Mouse (Mus musculus) embryonic facial prominence, embryonic 14.5 days (tissue): Measurements from ENCODE around the gene Copz2. TPM values are rescaled to one million over a fixed set of nuclear protein-coding genes. Genes with fewer than 3 reads are reported as not detected.

ENCODE experiments used
- ATAC-seq: fragments of 200-750 bp; cut with Nextera tagmentation; 2 replicates; pipeline ENCODE4 v1.8.0; 2017; ENCODE audit warnings: low read depth, moderate number of reproducible peaks, moderate TSS enrichment
- DNase-seq: peaks from one replicate; pipeline ENCODE4 v3.0.0-alpha.2; 2015; ENCODE audit warnings: low spot score
- H3K27ac ChIP-seq: fragments of 300-500 bp; sonication (generic); replicated peaks from 2 replicates; pipeline ENCODE4 v1.5.1; 2014; ENCODE audit warnings: low read depth, mild to moderate bottlenecking, low read length, moderate library complexity
- H3K27me3 ChIP-seq: fragments of 300-500 bp; sonication (generic); replicated peaks from 2 replicates; pipeline ENCODE4 v1.6.1; 2014; ENCODE audit warnings: low read length; ENCODE audit not compliant: control insufficient read depth, insufficient read depth
- H3K36me3 ChIP-seq: fragments of 300-500 bp; sonication (generic); 2 replicates; pipeline ENCODE4 v1.6.1; 2014; ENCODE audit warnings: low read length, mixed read lengths; ENCODE audit not compliant: control insufficient read depth, insufficient read depth
- H3K4me1 ChIP-seq: fragments of 300-500 bp; sonication (generic); 2 replicates; pipeline ENCODE4 v1.6.1; 2014; ENCODE audit warnings: antibody characterized with exemption, low read length; ENCODE audit not compliant: control insufficient read depth, insufficient read depth
- H3K4me2 ChIP-seq: fragments of 300-500 bp; sonication (generic); 2 replicates; pipeline ENCODE4 v1.6.1; 2014; ENCODE audit warnings: low read depth, mild to moderate bottlenecking, low read length, moderate library complexity, mixed read lengths
- H3K4me3 ChIP-seq: fragments of 300-500 bp; sonication (generic); 2 replicates; pipeline ENCODE4 v1.5.1; 2014; ENCODE audit warnings: low read depth, mild to moderate bottlenecking, low read length
- H3K9ac ChIP-seq: fragments of 300-500 bp; sonication (generic); 2 replicates; pipeline ENCODE4 v1.6.1; 2014; ENCODE audit warnings: low read depth, mild to moderate bottlenecking, low read length, moderate library complexity, mixed read lengths
- H3K9me3 ChIP-seq: fragments of 300-500 bp; sonication (generic); 2 replicates; pipeline ENCODE4 v1.6.1; 2016; ENCODE audit warnings: low read length; ENCODE audit not compliant: control insufficient read depth
- WGBS: fragments of 180-500 bp; shearing (Covaris S2); extraction: QIAGEN DNeasy Blood & Tissue Kit; methylation state at CpG from one replicate; pipeline ENCODE4 v1.1.7; 2014; 5-methylcytosine and 5-hydroxymethylcytosine counted together
- polyA plus RNA-seq: library from polyadenylated mRNA; unstranded; fragments of >200 nt; fragmentation: Nextera tagmentation; extraction: Ambion mirVana; gene quantifications from 2 replicates; pipeline ENCODE4 v1.2.1, GENCODE M21; 2014

The Copz2 gene
- polyA plus RNA-seq, 1 experiment from 2014 or later: 237 TPM

DNA sequence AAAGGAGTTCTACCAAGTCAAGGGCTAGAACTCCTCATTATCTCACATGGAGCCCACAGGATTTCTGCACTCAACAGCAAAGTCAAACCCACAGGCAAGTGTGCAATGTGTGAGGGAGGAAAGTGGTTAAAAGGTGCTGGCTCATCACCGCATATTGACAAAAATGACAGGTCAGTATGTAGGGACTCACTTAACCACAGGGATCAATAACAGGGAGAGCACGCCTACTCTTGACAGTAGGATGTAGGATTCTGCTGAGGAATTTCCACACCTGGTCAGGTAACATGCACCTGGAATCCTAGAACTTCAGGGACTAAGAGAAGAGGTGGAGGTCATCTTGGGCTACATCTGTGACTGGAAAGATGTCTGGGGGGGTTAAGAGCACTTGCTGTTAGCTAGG is 33.8 kb upstream of the Copz2 start:
- Histone ChIP-seq H3K4me2 (no peak overlapping the region), H3K4me3 (no peak overlapping the region), H3K9me3 (no peaks in the 10 kb centered on the region), H3K4me1 (no peaks in the 10 kb centered on the region), H3K36me3 (peaks cover 90% of the 10 kb centered on the region), H3K27ac (no peak overlapping the region), H3K9ac (no peak overlapping the region), H3K27me3 (no peaks in the 10 kb centered on the region)
- 98% methylated on average over 2 of the region's 2 CpGs for WGBS
- no peak for ATAC-seq
- no peak for DNase-seq

DNA sequence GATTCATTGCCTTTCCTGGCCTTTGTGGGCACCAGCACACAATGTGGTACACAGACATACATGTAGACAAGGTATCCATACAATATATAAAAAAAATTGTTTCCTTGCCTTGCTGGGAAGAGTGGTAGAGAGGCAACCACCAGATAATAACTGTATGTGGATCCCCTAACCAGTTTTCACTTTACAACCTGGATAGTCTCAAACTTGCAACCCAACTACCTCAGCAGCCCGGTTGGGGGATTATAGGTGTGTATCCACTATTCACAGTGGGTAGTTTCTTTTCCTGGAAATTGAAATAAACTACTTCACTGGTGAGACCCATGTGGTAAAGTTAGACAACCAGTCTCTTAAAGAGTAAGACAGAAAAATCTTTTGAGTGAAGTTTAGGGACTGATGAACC is 33.2 kb upstream of the Copz2 start:
- no peak overlapping the region for H3K4me2 ChIP-seq
- H3K27me3 ChIP-seq: no peaks in the 10 kb centered on the region
- H3K4me1 ChIP-seq: no peaks in the 10 kb centered on the region
- H3K27ac ChIP-seq: no peak overlapping the region
- DNase-seq (no peak), ATAC-seq (no peak)
- H3K9me3 ChIP-seq: no peaks in the 10 kb centered on the region
- no peak overlapping the region for H3K4me3 ChIP-seq
- 93% methylated on average over 1 of the region's 1 CpGs for WGBS
- no peak overlapping the region for H3K9ac ChIP-seq
- peaks cover 90% of the 10 kb centered on the region for H3K36me3 ChIP-seq

DNA sequence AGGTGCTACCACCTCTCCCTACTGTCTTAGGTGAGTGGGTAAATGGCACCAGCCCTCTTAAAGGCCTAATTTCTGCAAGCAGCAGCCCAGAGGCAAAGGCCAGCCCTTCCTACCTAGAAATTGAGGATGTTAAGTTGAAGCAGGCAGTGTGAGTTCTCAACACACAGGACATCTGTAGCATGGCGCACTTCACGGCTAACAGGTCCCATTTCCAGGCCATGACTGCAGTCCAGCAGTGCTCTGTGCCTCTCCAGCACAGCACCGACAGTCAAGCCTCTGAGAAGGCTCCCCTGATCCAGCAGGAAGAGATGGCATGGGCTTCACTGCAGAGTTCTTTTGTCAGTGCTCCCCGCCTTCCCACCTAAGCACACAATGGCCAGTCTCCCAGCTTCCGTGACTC is 32.7 kb upstream of the Copz2 start:
- no peak overlapping the region for H3K9ac ChIP-seq
- ATAC-seq: no peak

GRCm38 (mm10) chr11:96818128-96818710 is 31.5 kb upstream of the Copz2 start:
- ATAC-seq: no peak
- no peaks in the 10 kb centered on the region for H3K27me3 ChIP-seq
- H3K4me3 ChIP-seq: no peak overlapping the region
- no peak overlapping the region for H3K27ac ChIP-seq
- DNase-seq: no peak
- H3K4me1 ChIP-seq: peaks cover 3% of the 10 kb centered on the region; the same call in 1 of the 2 replicates
- WGBS: 86% methylated on average over 8 of the region's 8 CpGs
- H3K9me3 ChIP-seq: no peaks in the 10 kb centered on the region
- H3K36me3 ChIP-seq: peaks cover 90% of the 10 kb centered on the region
- no peak overlapping the region for H3K4me2 ChIP-seq
- H3K9ac ChIP-seq: no peak overlapping the region

More for the DNA sequence above, 32.7 kb upstream of the Copz2 start:
- H3K4me3 ChIP-seq: no peak overlapping the region
- no peak for DNase-seq
- no peaks in the 10 kb centered on the region for H3K27me3 ChIP-seq
- H3K27ac ChIP-seq: no peak overlapping the region
- WGBS: 92% methylated on average over 5 of the region's 5 CpGs
- no peaks in the 10 kb centered on the region for H3K9me3 ChIP-seq
- peaks cover 90% of the 10 kb centered on the region for H3K36me3 ChIP-seq
- no peaks in the 10 kb centered on the region for H3K4me1 ChIP-seq
- H3K4me2 ChIP-seq: no peak overlapping the region

DNA sequence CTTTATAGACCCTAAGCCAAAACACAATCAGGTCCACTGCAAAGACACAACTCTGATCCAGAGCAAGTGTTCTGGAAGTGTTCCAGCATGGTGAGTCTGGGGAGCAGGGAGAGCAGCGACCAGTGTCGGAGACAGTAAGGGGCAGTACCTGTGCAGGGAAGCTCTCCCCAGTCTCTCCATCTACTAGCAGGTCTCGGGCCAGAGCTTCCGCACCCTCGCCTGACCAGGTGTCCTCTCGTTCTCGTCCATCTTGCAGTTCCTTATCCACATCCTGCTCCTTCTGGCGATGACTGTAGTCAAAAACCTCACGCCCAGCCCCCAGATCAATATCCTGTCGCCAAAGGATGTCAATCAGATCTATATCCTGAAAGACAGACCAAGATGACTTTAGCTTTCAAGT is 27.7 kb upstream of the Copz2 start:
- Histone ChIP-seq H3K27ac (no peak overlapping the region), H3K36me3 (peaks cover 75% of the 10 kb centered on the region), H3K9me3 (no peaks in the 10 kb centered on the region), H3K4me3 (no peak overlapping the region), H3K9ac (no peak overlapping the region), H3K4me1 (peaks cover 38% of the 10 kb centered on the region), H3K27me3 (no peaks in the 10 kb centered on the region), H3K4me2 (no peak overlapping the region)
- DNase-seq (no peak), ATAC-seq (no peak)
- WGBS: 83% methylated on average over 10 of the region's 10 CpGs

- Histone ChIP-seq H3K9me3 (no peaks in the 10 kb centered on the region), H3K4me2 (peak overlapping the region; percentile 90), H3K36me3 (peaks cover 75% of the 10 kb centered on the region), H3K4me3 (peak overlapping the region; percentile 44), H3K4me1 (peaks cover 44% of the 10 kb centered on the region), H3K27ac (no peak overlapping the region), H3K9ac (peak overlapping the region; percentile 62; the same call in 1 of the 2 replicates), H3K27me3 (no peaks in the 10 kb centered on the region)
- 42% methylated on average over 4 of the region's 4 CpGs for whole genome bisulfite sequencing
- no peak for DNase-seq
- no peak for ATAC-seq
Measured at GRCm38 (mm10) chr11:96822675-96823470, 26.8 kb upstream of the Copz2 start.

DNA sequence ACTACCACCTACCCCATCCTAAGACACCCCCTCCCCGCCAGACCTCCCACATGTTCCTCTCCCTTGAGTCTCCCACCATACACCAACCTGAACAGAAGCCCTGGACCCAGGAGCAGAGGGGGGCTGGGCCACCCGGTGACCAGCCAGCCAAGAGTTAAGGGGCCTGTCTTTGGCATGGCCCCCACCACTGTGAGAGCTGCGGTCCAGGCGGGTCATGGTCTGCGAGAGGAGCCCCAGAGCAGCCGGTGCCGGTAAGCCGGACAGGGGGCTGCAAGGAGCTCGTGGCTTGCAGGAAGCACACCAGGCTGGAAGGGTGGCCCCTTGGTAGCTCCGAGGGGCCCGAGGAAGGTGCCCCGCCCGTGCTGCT is 26.2 kb upstream of the Copz2 start:
- WGBS: 12% methylated on average over 6 of the region's 13 CpGs
- peak overlapping the region; percentile 73 for H3K27ac ChIP-seq
- ATAC-seq (no peak), DNase-seq (no peak)
- peaks cover 69% of the 10 kb centered on the region for H3K36me3 ChIP-seq
- H3K4me1 ChIP-seq: peaks cover 50% of the 10 kb centered on the region
- H3K9ac ChIP-seq: peak overlapping the region; percentile 62
- peak overlapping the region; percentile 90 for H3K4me2 ChIP-seq
- H3K9me3 ChIP-seq: no peaks in the 10 kb centered on the region
- peak overlapping the region; percentile 44 for H3K4me3 ChIP-seq
- no peaks in the 10 kb centered on the region for H3K27me3 ChIP-seq

DNA sequence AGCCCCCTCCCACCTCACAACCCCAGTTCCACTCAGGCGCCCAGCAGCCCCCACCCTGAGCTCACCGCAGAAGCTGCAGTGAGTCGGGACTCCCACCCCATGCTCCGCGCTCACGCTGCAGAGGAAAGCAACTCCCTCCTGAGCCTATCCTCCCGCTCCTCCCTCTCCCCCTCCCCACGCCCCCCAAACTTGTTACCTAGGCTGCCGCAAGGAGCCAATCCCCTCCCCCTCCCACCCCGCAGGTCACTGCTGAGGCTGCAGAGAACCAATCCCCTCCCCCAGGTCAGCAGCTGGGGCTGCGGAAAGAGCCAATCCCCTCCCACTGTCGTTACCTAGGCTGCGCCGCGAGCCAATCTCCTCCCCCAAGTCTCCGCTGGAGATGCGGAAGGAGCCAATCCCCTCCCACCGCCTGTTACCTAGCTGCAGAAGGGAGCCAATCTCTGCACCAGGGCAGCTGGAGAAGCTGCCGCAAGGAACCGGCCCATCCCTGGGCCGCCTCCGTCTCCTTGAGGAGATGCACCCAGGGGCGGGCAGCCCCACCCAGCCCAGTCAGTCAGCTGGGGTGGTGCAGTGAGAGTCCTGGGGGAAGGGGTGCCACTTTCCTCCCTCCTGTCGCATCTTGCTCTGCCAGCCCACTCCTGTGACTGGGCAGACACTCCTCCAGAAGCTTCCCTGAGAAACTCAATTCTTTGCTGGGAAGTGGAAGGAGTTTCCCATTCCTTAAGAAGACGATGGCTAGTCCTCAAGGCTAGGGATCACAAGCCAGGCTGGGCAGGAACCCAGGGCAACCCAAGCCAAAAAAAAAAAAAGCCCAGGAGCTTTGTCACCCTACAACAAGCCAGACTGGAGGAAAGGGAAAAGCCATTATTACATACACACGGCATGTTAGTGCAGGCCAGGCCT is 25.5 kb upstream of the Copz2 start:
- H3K27me3 ChIP-seq: no peaks in the 10 kb centered on the region
- H3K27ac ChIP-seq: peak overlapping the region; percentile 73
- ATAC-seq: peak; percentile 91
- peaks cover 55% of the 10 kb centered on the region for H3K4me1 ChIP-seq
- DNase-seq: peak; percentile 97
- H3K4me3 ChIP-seq: peak overlapping the region; percentile 44
- H3K9ac ChIP-seq: peak overlapping the region; percentile 62
- peaks cover 62% of the 10 kb centered on the region for H3K36me3 ChIP-seq
- H3K4me2 ChIP-seq: peak overlapping the region; percentile 90
- H3K9me3 ChIP-seq: no peaks in the 10 kb centered on the region
- WGBS: under 1% methylated on average over 19 of the region's 26 CpGs
